Mouse (Mus musculus): ENCODE results near the gene Bcl6.

The Bcl6 gene

GRCm38 (mm10) chr16:23988466-23989208, at the start of gene Bcl6, which contains the start of gene Gm37419:
Bcl6 (minus strand) TSS chr16:23988852.
Gm37419 (plus strand) TSS chr16:23988482.
- DNase-seq (ENCODE audit: low spot score) = peak; percentile 85

- DNase-seq (ENCODE audit: low spot score) = no peak
Observed at GRCm38 (mm10) chr16:24036398-24036797, 47.7 kb upstream of the Bcl6 start.

- no peak for DNase-seq (ENCODE audit: low spot score)
Observed at GRCm38 (mm10) chr16:24035767-24036166, 47.1 kb upstream of the Bcl6 start.

GRCm38 (mm10) chr16:24034450-24034849, 45.8 kb upstream of the Bcl6 start:
- no peak for DNase-seq (ENCODE audit: low spot score)

- DNase-seq (ENCODE audit: low spot score) = no peak
Observed at GRCm38 (mm10) chr16:24033259-24033658, 44.6 kb upstream of the Bcl6 start.

- DNase-seq (ENCODE audit: low spot score) = no peak
Observed at GRCm38 (mm10) chr16:24029965-24030672, 41.5 kb upstream of the Bcl6 start.

- no peak for DNase-seq (ENCODE audit: low spot score)
Observed at GRCm38 (mm10) chr16:24025442-24025841, 36.8 kb upstream of the Bcl6 start.

- DNase-seq (ENCODE audit: low spot score) = no peak
Observed at GRCm38 (mm10) chr16:24022605-24023004, 34.0 kb upstream of the Bcl6 start.

GRCm38 (mm10) chr16:24021722-24022121, 33.1 kb upstream of the Bcl6 start:
- DNase-seq (ENCODE audit: low spot score) = no peak

GRCm38 (mm10) chr16:24016742-24017141, 28.1 kb upstream of the Bcl6 start:
- no peak for DNase-seq (ENCODE audit: low spot score)

GRCm38 (mm10) chr16:24016273-24016672, 27.6 kb upstream of the Bcl6 start:
- no peak for DNase-seq (ENCODE audit: low spot score)

- no peak for DNase-seq (ENCODE audit: low spot score)
Observed at GRCm38 (mm10) chr16:24014378-24014777, 25.7 kb upstream of the Bcl6 start.

- no peak for DNase-seq (ENCODE audit: low spot score)
Observed at GRCm38 (mm10) chr16:24012066-24012465, 23.4 kb upstream of the Bcl6 start.

GRCm38 (mm10) chr16:24011306-24011705, 22.7 kb upstream of the Bcl6 start:
- no peak for DNase-seq (ENCODE audit: low spot score)

GRCm38 (mm10) chr16:24009891-24010290, 21.2 kb upstream of the Bcl6 start:
- no peak for DNase-seq (ENCODE audit: low spot score)

- DNase-seq (ENCODE audit: low spot score) = no peak
Observed at GRCm38 (mm10) chr16:24005928-24006327, 17.3 kb upstream of the Bcl6 start.

GRCm38 (mm10) chr16:23997912-23998311, 9.3 kb upstream of the Bcl6 start:
- no peak for DNase-seq (ENCODE audit: low spot score)

- DNase-seq (ENCODE audit: low spot score) = no peak
Observed at GRCm38 (mm10) chr16:23997228-23997627, 8.6 kb upstream of the Bcl6 start.

- DNase-seq (ENCODE audit: low spot score) = no peak
Observed at GRCm38 (mm10) chr16:23996342-23996741, 7.7 kb upstream of the Bcl6 start.

GRCm38 (mm10) chr16:23993351-23994321, 5.0 kb upstream of the Bcl6 start:
- DNase-seq (ENCODE audit: low spot score) = no peak

GRCm38 (mm10) chr16:23991846-23992580, 3.4 kb upstream of the Bcl6 start:
- no peak for DNase-seq (ENCODE audit: low spot score)

- DNase-seq (ENCODE audit: low spot score) = peak; percentile 93
Observed at GRCm38 (mm10) chr16:23991170-23991569, 2.5 kb upstream of the Bcl6 start.

Data from ovary, postnatal 14 days (tissue).